Mouse (Mus musculus) urinary bladder, postnatal 14 days (tissue): Measurements from ENCODE around the gene Ntn3.

ENCODE experiments used
- DNase-seq: peaks from one replicate; pipeline ENCODE4 v3.0.0; 2021; ENCODE audit warnings: low spot score

Gene Ntn3

GRCm38 (mm10) chr17:24209043-24209915 lies at the start of gene Ntn3:
Gene Ntn3, minus strand, starts transcription at chr17:24209531.
- peak; percentile 43 for DNase-seq

GRCm38 (mm10) chr17:24258981-24259380 lies 49.6 kb upstream of the Ntn3 start:
- DNase-seq: no peak

GRCm38 (mm10) chr17:24252329-24252728 lies 43.0 kb upstream of the Ntn3 start:
- DNase-seq: no peak

GRCm38 (mm10) chr17:24251320-24252069 lies 42.2 kb upstream of the Ntn3 start, which contains the start of gene Ccnf:
Gene Ccnf, minus strand, starts transcription at chr17:24251484.
- DNase-seq: peak; percentile 97

GRCm38 (mm10) chr17:24250988-24251319 lies 41.6 kb upstream of the Ntn3 start:
- DNase-seq: no peak

- no peak for DNase-seq
Measured at GRCm38 (mm10) chr17:24248641-24249040, 39.3 kb upstream of the Ntn3 start.

- DNase-seq: no peak
Measured at GRCm38 (mm10) chr17:24244061-24244460, 34.7 kb upstream of the Ntn3 start.

- DNase-seq: peak; percentile 34
Measured at GRCm38 (mm10) chr17:24243311-24243969, 34.1 kb upstream of the Ntn3 start.

- peak; percentile 66 for DNase-seq
Measured at GRCm38 (mm10) chr17:24236921-24237320, 27.6 kb upstream of the Ntn3 start.

- DNase-seq: no peak
Measured at GRCm38 (mm10) chr17:24236479-24236878, 27.1 kb upstream of the Ntn3 start.

GRCm38 (mm10) chr17:24227941-24228340 lies 18.6 kb upstream of the Ntn3 start:
- no peak for DNase-seq

- DNase-seq: no peak
Measured at GRCm38 (mm10) chr17:24226721-24227120, 17.4 kb upstream of the Ntn3 start.

GRCm38 (mm10) chr17:24225851-24226250 lies 16.5 kb upstream of the Ntn3 start:
- no peak for DNase-seq

- DNase-seq: no peak
Measured at GRCm38 (mm10) chr17:24224741-24225140, 15.4 kb upstream of the Ntn3 start.

GRCm38 (mm10) chr17:24223513-24223912 lies 14.2 kb upstream of the Ntn3 start:
- no peak for DNase-seq

GRCm38 (mm10) chr17:24222653-24223052 lies 13.3 kb upstream of the Ntn3 start:
- no peak for DNase-seq

- peak; percentile 94 for DNase-seq
Measured at GRCm38 (mm10) chr17:24220435-24221411, 11.4 kb upstream of the Ntn3 start, which contains the start of gene Tedc2. Gene Tedc2, minus strand, starts transcription at chr17:24220851.

- DNase-seq: no peak
Measured at GRCm38 (mm10) chr17:24216836-24217235, 7.5 kb upstream of the Ntn3 start.

GRCm38 (mm10) chr17:24213186-24213585 lies 3.9 kb upstream of the Ntn3 start:
- peak; percentile 35 for DNase-seq

- no peak for DNase-seq
Measured at GRCm38 (mm10) chr17:24212441-24213018, 3.2 kb upstream of the Ntn3 start.
